Mouse (Mus musculus): ENCODE data around the gene Dpp9.

Gene Dpp9

DNA sequence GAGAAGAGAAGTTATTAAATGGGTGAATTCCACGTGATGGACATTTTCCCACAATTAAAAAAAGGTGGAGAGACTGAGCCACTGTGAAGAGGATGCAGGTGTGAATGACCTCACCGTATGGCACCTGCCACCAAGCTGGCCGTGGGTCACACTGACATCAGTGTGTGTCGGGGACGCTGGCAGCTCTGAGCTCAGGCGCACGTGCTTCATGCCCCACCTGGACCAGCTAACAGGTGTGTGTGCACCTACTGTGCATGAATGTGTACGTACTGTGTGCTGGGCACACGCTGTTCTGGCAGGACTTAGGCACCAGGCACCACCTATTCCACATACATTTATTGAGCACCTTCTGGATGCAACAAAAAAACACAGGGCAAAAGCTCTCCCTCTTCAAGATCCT, 74.2 kb downstream of the Dpp9 start:
- DNase-seq (ENCODE audit: low read depth in 1 of 2, low spot score in 2 of 2) = no peak

DNA sequence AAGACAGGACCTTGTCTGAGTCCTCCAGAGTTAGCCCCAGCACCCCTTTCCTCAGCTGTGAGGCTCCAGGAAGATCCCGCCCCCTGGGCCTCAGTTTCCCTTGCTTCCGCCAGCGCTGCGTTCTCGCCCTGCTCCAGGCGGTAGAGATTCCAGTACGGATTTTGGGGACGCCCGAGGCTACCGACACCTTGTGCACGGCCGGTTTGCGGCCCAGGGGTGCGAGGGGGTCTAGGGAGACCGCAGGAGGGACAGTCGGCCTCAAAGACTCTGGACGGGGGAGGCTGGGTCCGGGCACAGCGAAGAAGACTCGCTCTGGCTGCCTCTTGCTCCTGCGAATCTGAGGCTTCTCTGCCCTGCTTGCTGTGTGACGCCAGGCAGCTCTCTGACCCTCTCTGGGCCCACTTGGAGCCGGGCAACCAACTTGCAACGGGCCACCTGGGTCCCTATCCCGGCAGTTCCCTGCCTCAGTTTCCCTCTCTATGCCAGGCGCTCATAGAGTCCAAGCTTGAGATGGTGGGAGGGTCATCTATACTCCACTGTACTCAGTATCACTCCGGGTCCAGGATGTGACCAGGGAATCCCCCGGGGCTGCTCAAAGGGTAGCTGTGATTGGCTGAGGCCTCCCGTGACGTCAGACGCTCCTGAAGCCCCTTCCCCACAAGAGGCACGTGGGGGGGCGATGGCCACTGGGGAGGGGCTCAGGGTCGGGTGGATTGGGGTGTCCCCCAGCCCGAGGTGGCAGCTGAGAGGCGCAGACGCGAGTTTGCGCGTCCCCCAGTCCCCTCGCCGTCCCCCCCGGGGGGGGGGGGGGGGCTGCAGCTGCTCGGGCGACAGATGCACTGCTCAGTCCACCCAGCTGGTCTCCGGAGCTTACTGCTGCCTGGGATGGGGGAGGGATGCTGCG, 76.8 kb downstream of the Dpp9 start:
- no peak for DNase-seq (ENCODE audit: low read depth in 1 of 2, low spot score in 2 of 2)

DNA sequence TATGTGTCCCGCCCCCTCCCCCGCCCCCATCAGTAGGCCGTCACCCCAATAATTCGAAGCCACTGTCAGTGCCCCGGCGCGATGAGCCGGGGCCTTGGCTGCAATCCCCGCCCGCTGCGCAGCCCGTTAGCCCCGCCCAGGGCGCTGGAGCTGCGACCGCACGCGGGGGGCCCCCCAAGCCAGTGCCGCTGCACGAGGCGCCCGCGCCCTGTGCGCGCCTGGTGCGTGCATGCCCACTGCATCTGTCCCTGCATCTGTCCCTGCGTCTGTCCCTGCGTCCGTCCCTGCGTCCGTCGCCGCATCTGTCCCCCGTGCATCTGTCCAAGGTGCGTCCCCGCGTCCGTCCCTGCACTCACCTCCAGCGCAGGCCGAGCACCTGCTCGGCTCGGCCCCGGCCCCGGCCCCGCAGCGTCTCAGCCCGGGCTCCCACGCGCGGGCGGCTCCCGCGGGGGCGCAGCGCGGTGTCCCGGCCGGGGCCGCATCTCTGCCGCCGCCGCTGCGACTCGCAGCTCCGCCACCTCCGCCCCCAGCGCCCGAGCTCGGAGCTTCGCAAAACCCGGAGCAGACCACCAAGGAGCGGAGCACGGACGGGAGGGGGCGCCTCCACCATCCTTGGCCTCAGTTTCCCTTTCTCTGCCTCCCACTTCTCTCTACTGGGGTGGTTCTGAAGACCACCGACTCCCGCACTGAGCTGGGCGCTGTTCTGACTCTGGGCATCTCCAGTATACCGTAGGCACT, 78.7 kb downstream of the Dpp9 start, which contains the start of gene Sema6b:
TSS of gene Sema6b (minus strand) at position 486 of the 738 bp plus-strand sequence.
- DNase-seq (ENCODE audit: low read depth in 1 of 2, low spot score in 2 of 2) = no peak

DNA sequence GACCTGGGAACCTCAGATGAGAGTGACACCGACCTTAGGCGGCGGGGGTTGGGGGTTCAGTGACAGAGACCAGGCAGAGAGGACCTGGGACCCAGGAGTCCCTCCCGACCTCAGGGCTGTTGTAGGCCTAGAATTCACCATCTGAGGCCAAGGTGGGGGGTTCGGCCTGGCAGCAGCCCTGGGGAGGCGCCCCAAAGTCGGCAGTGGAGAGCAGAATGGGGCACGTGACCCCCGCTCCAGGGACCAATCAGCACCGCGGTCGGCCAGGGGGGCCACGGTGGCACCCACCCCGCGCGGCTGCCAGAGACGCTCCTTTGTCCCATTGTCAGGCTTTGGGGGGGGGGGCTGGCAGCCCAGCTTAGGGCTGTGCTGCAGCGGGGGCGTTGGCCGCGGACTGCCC, 79.3 kb downstream of the Dpp9 start:
- DNase-seq (ENCODE audit: low read depth in 1 of 2, low spot score in 2 of 2) = no peak

DNA sequence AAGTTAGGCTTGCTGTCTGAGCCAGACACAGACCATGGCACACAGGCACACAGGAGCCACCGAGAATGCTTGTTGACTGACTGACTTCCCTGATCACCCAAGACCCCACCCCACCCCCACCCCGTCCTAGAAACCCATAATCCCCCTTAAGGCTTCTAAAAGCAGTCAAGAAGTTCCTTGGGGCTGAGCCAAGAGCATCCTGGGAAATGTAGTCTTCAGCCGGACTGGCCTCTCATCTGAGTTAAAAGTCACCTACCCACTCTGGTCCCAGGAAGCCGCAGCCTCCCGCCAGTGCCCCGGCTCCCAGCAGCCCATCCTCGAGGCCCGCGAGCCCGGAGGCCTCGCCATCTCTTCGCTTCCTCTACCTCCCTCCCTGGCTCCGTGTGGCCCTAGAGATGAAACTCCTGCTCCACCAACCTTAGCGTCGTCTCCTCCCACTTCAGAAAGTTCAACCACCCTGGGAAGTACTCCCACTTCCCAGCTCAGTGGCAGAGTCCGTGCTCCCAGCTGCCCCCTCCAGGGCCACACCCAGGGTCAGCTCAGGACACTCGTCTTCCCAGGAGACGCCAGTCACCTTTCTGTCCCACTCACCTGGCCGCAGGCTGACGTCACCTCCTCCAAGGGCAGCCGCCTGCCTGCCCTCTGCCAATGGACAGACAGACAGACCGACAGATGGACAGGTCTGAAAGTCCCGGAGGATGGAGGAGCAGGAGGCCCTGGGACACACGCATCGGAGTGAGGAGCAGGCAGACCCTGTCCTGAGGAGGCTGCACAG, 80.7 kb downstream of the Dpp9 start:
- no peak for DNase-seq (ENCODE audit: low read depth in 1 of 2, low spot score in 2 of 2)

All from monocyte, adult 2 months (primary cell).